Mouse (Mus musculus) kidney, embryonic 16.5 days (tissue): ENCODE results near the gene Tacc2. TPM values are rescaled to one million over a fixed set of nuclear protein-coding genes. Genes with fewer than 3 reads are reported as not detected.
A peak's percentile ranks its signal among the peaks of the same experiment; 100 is the strongest.

Source experiments
- ATAC-seq: fragments of 200-750 bp; cut with Nextera tagmentation; 2 replicates; pipeline ENCODE4 v1.8.0; 2017; ENCODE audit warnings: moderate TSS enrichment; ENCODE audit not compliant: low FRiP score, low TSS enrichment
- H3K27ac ChIP-seq: fragments of 300-500 bp; sonication (generic); 2 replicates; pipeline ENCODE4 v1.5.1; 2014; ENCODE audit warnings: low read length
- H3K27me3 ChIP-seq: fragments of 300-500 bp; sonication (generic); 2 replicates; pipeline ENCODE4 v1.6.1; 2014; ENCODE audit warnings: low read length, control low read depth, mixed read lengths; ENCODE audit not compliant: insufficient read depth
- H3K36me3 ChIP-seq: fragments of 300-500 bp; sonication (generic); 2 replicates; pipeline ENCODE4 v1.6.1; 2014; ENCODE audit warnings: low read length, control low read depth, mixed read lengths; ENCODE audit not compliant: insufficient read depth
- H3K4me1 ChIP-seq: fragments of 300-500 bp; sonication (generic); 2 replicates; pipeline ENCODE4 v1.6.1; 2014; ENCODE audit warnings: low read length, control low read depth, mixed read lengths; ENCODE audit not compliant: insufficient read depth
- H3K4me2 ChIP-seq: fragments of 300-500 bp; sonication (generic); replicated peaks from 2 replicates; pipeline ENCODE4 v1.6.1; 2014; ENCODE audit warnings: low read depth, low read length
- H3K4me3 ChIP-seq: fragments of 300-500 bp; sonication (generic); 2 replicates; pipeline ENCODE4 v1.5.1; 2014; ENCODE audit warnings: mild to moderate bottlenecking, low read length
- H3K9ac ChIP-seq: fragments of 300-500 bp; sonication (generic); replicated peaks from 2 replicates; pipeline ENCODE4 v1.6.1; 2014; ENCODE audit warnings: low read length
- H3K9me3 ChIP-seq: fragments of 300-500 bp; sonication (generic); 2 replicates; pipeline ENCODE4 v1.6.1; 2016; ENCODE audit warnings: low read length, control low read depth
- WGBS: fragments of 180-500 bp; shearing (Covaris S2); extraction: QIAGEN DNeasy Blood & Tissue Kit; methylation state at CpG from one replicate; pipeline ENCODE4 v1.1.7; 2014; 5-methylcytosine and 5-hydroxymethylcytosine counted together
- polyA plus RNA-seq: library from polyadenylated mRNA; unstranded; fragments of >200 nt; fragmentation: Nextera tagmentation; extraction: Ambion mirVana; gene quantifications from 2 replicates; pipeline ENCODE4 v1.2.1, GENCODE M21; 2015

The Tacc2 gene
- polyA plus RNA-seq, 1 experiment from 2014 or later = 31.3 TPM

DNA sequence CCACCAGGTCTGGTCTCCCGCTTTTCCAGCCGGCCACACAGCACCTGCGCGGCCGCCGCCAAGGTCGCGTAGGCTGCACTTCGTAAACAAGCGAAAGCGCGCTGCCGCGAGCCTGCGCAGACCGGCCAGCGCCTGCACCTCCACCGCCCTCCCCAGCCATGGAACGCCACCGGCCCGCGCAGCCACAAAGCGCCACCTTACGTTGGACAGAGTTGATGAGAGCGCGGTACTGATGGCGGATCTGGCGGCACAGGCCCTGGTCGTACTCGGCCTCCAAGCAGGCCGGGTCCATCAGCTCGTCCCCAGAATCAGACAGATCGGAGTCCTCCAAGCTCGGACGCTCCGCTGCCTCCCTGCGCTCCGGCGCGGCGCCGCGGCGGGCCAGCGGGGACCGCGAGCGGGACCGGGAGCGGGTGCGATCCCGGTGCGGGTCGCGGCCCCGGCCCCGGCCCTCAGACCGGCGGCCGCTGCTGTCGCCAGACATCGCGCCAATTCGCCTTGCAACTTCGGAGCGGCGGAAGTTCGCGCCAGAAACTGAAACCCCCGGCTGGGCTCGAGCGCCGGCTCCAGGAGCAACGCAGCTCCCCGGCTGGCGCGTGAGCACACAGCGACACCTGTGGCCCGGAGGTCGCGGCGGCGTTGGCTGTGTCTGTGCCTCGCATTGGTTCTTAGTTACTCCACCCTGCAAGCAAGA lies 30.3 kb upstream of the Tacc2 start:
- peak overlapping the region; percentile 100 for H3K27ac ChIP-seq
- peak overlapping the region; percentile 82 for H3K4me2 ChIP-seq
- WGBS = under 1% methylated on average over 84 of the region's 84 CpGs
- H3K27me3 ChIP-seq = no peaks in the 10 kb centered on the region
- H3K4me1 ChIP-seq = peaks cover 11% of the 10 kb centered on the region
- peak overlapping the region; percentile 98 for H3K9ac ChIP-seq
- ATAC-seq = peak; percentile 96
- peaks cover 29% of the 10 kb centered on the region for H3K36me3 ChIP-seq
- no peaks in the 10 kb centered on the region for H3K9me3 ChIP-seq
- H3K4me3 ChIP-seq = peak overlapping the region; percentile 92

DNA sequence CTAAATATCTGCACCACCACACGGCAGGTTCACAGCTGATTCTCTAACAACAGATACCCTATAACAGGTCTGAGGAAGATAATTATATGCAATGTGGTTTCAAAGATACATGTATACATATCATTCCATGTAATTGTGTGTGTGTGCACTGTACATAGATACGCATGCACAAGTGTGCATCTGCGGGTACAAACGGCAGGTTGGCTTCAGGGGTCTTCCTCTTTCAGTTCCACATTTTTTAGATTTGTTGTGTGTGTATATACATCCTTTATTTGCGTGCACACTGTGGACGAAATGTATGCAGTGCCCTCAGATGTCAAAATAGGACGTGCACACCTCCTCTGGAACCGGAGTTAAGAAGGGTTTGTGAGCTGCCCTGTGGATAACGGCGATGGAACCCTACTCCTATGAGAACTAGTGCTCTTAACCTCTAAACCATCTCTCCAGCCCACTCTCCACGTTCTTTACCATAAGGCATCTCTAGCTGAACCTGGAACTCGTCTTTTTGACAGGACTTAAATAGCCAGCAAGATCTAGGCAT lies 29.5 kb upstream of the Tacc2 start:
- Histone ChIP-seq H3K4me1 (peaks cover 11% of the 10 kb centered on the region), H3K27me3 (no peaks in the 10 kb centered on the region), H3K9ac (peak overlapping the region; percentile 98; the same call in 1 of the 2 replicates), H3K36me3 (peaks cover 22% of the 10 kb centered on the region), H3K27ac (peak overlapping the region; percentile 100), H3K9me3 (no peaks in the 10 kb centered on the region), H3K4me2 (peak overlapping the region; percentile 82; the same call in 1 of the 2 replicates), H3K4me3 (peak overlapping the region; percentile 92)
- peak; percentile 14; the same call in 1 of the 2 replicates for ATAC-seq
- WGBS = 87% methylated on average over 12 of the region's 12 CpGs

DNA sequence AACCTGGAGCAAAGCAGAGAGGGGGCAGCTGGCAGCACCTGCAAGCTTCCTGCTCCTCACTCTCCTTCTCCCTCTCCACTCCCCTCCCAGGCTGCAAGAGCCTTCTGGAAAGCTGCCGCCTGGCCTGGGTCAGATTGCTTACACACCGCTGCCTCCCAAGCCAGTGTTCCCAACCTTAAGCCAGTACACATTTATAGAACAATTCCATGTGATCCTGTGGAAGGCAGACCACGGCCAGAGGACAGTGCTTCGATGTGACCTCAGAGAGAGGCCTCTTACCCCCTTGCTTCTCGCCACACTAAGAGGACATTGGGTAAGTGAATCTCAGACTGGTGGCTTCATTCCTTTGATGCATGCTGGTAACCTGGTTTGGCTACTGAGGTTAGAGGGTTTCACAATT lies 24.5 kb upstream of the Tacc2 start:
- Histone ChIP-seq H3K27me3 (no peaks in the 10 kb centered on the region), H3K27ac (no peak overlapping the region)
- 50% methylated on average over 5 of the region's 5 CpGs for WGBS

DNA sequence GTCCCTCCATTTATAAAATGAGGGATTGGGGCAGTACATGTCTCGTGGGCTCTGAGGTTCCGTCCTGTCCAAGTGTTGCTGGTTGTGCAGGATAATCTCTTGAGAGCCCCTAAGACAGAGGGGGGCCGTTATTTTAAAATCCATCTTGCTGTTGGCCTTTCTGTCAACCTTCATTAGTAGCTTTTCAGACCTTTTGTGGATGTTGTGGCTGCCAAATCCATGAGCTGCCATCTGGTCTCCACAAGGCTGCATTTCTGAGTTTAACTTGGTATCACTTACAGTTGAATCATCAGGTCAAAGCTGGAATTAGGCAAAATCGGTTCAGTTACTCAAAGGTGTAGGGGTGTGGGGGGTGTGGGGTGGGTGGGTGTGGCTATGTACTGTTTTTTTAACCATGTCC lies 23.9 kb upstream of the Tacc2 start:
- H3K27ac ChIP-seq = no peak overlapping the region
- H3K4me2 ChIP-seq = no peak overlapping the region
- no peak for ATAC-seq
- no peaks in the 10 kb centered on the region for H3K27me3 ChIP-seq
- no peak overlapping the region for H3K4me3 ChIP-seq
- no peaks in the 10 kb centered on the region for H3K36me3 ChIP-seq
- WGBS = 71% methylated on average over 4 of the region's 4 CpGs
- H3K9ac ChIP-seq = no peak overlapping the region
- H3K4me1 ChIP-seq = no peaks in the 10 kb centered on the region
- H3K9me3 ChIP-seq = no peaks in the 10 kb centered on the region

More for the DNA sequence above, 24.5 kb upstream of the Tacc2 start:
- Histone ChIP-seq H3K4me1 (no peaks in the 10 kb centered on the region), H3K9me3 (no peaks in the 10 kb centered on the region), H3K36me3 (no peaks in the 10 kb centered on the region), H3K9ac (no peak overlapping the region), H3K4me3 (no peak overlapping the region), H3K4me2 (no peak overlapping the region)
- peak; percentile 23; the same call in 1 of the 2 replicates for ATAC-seq

DNA sequence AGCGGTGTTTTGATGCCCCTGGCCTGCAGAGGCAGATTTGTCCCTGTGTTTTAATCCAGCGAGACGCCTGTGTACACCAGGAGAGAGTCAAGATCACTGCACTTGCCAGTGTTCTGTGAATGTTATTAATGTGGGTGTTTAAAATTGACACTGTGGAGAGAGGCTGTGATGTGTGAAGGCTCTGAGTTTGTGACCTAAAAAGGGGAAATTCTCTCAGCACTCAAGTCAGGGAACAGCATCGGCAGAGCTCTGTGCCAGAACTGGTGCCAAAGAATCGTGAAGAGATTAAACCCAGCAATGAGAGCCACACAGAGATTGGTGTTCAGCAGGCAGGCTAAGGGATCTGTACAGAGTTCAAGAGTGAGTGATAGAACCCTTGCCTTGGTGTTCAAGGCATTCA lies 21.6 kb upstream of the Tacc2 start:
- no peak overlapping the region for H3K9ac ChIP-seq
- no peak for ATAC-seq
- H3K27me3 ChIP-seq = no peaks in the 10 kb centered on the region
- H3K4me2 ChIP-seq = no peak overlapping the region
- H3K27ac ChIP-seq = no peak overlapping the region
- no peaks in the 10 kb centered on the region for H3K4me1 ChIP-seq
- H3K9me3 ChIP-seq = no peaks in the 10 kb centered on the region
- no peaks in the 10 kb centered on the region for H3K36me3 ChIP-seq
- 79% methylated on average over 5 of the region's 5 CpGs for WGBS
- H3K4me3 ChIP-seq = no peak overlapping the region

DNA sequence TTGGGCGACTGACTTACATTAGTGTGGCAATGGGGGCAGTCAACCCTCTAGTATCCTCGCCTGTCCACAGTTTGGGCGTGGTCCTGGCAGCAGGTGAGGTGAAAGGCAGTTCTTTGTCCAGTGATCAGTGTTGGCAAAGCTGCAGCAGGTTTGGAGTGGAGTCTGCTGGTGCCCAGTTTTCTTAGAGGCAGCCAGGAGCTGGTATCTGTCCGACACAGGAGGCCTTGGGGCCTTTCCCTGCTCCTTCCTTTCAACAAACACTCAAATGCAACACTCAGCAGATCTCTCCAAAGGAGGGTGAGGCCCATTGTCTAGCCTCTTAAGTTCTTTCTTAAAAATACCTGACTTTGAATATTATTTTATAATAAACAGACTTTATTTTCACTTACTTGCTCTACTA lies 18.6 kb upstream of the Tacc2 start:
- WGBS = 80% methylated on average over 4 of the region's 4 CpGs
- H3K4me1 ChIP-seq = no peaks in the 10 kb centered on the region
- no peaks in the 10 kb centered on the region for H3K9me3 ChIP-seq
- no peak overlapping the region for H3K4me2 ChIP-seq
- no peaks in the 10 kb centered on the region for H3K27me3 ChIP-seq
- no peak for ATAC-seq
- H3K27ac ChIP-seq = no peak overlapping the region
- no peak overlapping the region for H3K4me3 ChIP-seq
- no peak overlapping the region for H3K9ac ChIP-seq
- no peaks in the 10 kb centered on the region for H3K36me3 ChIP-seq

DNA sequence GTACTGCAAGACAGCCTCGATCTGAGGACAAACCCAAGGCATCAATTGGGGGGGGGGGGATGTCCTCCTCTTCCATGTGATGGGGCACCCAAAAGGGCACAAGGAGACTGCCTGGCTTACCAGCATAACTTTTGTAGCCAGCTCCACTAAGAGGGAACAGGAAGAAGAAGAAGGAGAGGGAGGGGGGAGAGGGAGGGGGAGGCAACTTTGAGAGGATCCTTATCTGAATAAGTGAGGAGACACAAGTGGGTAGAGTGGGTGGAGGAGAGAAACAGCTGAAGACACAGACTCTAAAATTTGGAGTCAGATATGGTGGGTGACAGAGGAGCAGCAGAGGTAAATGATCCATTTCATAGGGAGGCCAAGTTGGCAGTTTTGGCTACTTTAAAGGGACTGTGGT lies 16.3 kb upstream of the Tacc2 start:
- H3K4me3 ChIP-seq = no peak overlapping the region
- no peak overlapping the region for H3K4me2 ChIP-seq
- H3K27ac ChIP-seq = no peak overlapping the region
- 81% methylated on average over 1 of the region's 1 CpGs for WGBS
- no peaks in the 10 kb centered on the region for H3K27me3 ChIP-seq
- H3K9ac ChIP-seq = no peak overlapping the region
- no peaks in the 10 kb centered on the region for H3K9me3 ChIP-seq
- no peaks in the 10 kb centered on the region for H3K36me3 ChIP-seq
- H3K4me1 ChIP-seq = no peaks in the 10 kb centered on the region
- no peak for ATAC-seq

DNA sequence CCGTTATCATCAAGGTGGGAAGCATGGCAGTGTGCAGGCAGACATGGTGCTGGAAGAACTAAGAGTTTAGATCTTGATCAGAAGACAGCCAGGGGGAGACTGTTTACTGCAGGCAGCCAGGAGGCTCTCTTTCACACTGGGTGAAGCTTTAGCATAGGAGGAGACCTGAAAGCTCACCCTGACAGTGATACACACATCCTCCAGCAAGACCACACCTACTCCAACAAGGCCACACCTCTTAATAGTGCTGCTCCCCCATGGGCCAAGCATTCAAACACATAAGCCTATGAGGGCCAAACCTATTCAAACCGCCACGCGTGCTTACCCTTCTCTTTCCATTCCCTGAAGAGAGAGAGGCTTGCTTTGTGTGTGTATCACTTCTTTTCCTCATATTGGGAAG lies 14.0 kb upstream of the Tacc2 start:
- Histone ChIP-seq H3K4me1 (no peaks in the 10 kb centered on the region), H3K4me3 (no peak overlapping the region), H3K4me2 (no peak overlapping the region), H3K9me3 (no peaks in the 10 kb centered on the region), H3K9ac (no peak overlapping the region), H3K36me3 (no peaks in the 10 kb centered on the region), H3K27ac (no peak overlapping the region), H3K27me3 (no peaks in the 10 kb centered on the region)
- WGBS = 90% methylated on average over 4 of the region's 4 CpGs
- no peak for ATAC-seq

DNA sequence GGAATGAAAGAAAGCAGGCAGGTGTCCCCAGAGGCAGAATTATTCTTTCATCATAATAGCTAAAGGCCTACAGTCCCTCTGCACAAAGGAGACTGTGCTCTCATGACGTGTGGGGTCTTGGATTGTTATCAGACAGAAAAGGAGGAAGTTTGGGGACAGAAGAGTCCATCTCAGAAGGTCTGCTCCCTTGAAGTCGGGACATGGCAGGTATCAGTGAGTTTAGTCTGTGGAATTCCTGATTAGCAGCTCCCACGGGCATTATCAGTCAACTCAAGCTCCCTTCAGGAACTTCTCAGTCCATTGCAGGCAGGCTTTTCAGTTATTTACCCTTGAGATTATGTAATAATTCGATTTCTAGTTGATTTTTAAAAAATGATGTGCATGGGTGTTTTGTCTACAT lies 13.4 kb upstream of the Tacc2 start:
- Histone ChIP-seq H3K9me3 (no peaks in the 10 kb centered on the region), H3K4me2 (no peak overlapping the region), H3K27ac (no peak overlapping the region), H3K27me3 (no peaks in the 10 kb centered on the region), H3K4me1 (no peaks in the 10 kb centered on the region), H3K9ac (no peak overlapping the region), H3K36me3 (no peaks in the 10 kb centered on the region), H3K4me3 (no peak overlapping the region)
- no peak for ATAC-seq
- WGBS = 65% methylated on average over 4 of the region's 4 CpGs

DNA sequence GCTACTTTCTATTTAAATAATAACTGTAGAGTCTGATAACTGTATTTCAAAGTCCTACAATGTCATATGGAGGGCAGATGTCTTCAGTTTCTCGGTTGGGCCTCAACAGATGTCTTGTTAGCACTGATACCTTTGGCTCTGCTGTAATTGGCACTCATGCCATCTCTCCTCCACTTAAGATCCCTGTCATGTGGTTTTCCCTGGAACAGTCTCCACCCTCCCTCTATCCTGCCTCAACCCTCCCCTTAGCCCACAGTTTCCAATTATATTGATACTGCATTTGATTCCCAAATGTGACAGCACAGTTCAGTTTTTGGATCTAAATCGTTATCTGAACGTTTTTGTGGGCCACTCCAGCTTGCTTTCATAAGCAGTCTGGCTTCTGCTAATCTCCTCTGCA lies 12.6 kb upstream of the Tacc2 start:
- no peak overlapping the region for H3K4me3 ChIP-seq
- no peak overlapping the region for H3K4me2 ChIP-seq
- H3K9me3 ChIP-seq = no peaks in the 10 kb centered on the region
- 0 out of 2 replicates have a peak, but pooled peaks cover 3% of the 10 kb centered on the region for H3K4me1 ChIP-seq
- no peaks in the 10 kb centered on the region for H3K27me3 ChIP-seq
- ATAC-seq = no peak
- H3K9ac ChIP-seq = no peak overlapping the region
- H3K36me3 ChIP-seq = no peaks in the 10 kb centered on the region
- 75% methylated on average over 3 of the region's 3 CpGs for WGBS
- H3K27ac ChIP-seq = no peak overlapping the region
